25 mouse cellular contexts compared by ENCODE assay signal in the genomic region with DNA sequence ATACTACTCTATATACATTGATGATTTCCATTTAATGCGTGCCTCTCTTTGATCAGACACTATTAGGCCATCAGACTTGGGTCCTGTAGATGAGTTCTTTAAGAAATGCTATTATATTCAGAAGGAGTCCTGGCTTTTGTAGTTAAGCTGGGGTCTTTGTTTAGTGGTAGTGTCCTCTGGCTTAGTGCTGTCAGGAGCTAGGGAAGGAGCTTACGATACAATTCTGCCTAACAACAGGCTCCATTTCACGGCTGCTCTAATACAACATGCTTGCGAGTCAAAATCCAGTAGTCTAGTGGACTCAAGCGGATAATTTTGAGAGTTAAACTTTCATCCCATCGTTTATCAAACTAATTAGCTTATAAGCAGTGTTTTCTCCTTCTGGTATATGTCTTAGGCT. TPM values are rescaled to one million over a fixed set of nuclear protein-coding genes. Genes with fewer than 3 reads are reported as not detected.
DNase-seq lines count a peak whose midpoint lies in the region; ATAC-seq and TF ChIP-seq lines count a peak whose summit lies in the region.
"Had no signal": no experiment of that assay in that cellular context is flagged by ENCODE, and none has a peak within 500 bp of the region (broad histone marks: within the 10 kb centered on the region; RNA-seq: fewer than 3 reads in every experiment).

No protein-coding gene starts in this region.

- no peak overlapping the region for H3K4me2 ChIP-seq in heart, embryonic 13.5 days
- no peak overlapping the region for H3K4me2 ChIP-seq in heart, postnatal 0 days (ENCODE audit: low read depth, low read length)
- H3K4me2 ChIP-seq in lung, embryonic 16.5 days (ENCODE audit: low read depth, low read length) = no peak overlapping the region
- no peak overlapping the region for H3K4me2 ChIP-seq in lung, postnatal 0 days (replicated peaks; ENCODE audit: low read depth, low read length)
- H3K4me2 ChIP-seq: embryonic facial prominence, embryonic 13.5 days; forebrain, embryonic 12.5 days; forebrain, embryonic 15.5 days; hindbrain, embryonic 12.5 days; hindbrain, embryonic 15.5 days had no signal

- H3K9ac ChIP-seq in heart, embryonic 13.5 days = no peak overlapping the region
- H3K9ac ChIP-seq in heart, postnatal 0 days (replicated peaks; ENCODE audit: low read depth, low read length) = no peak overlapping the region
- H3K9ac ChIP-seq in lung, embryonic 16.5 days (ENCODE audit: low read length) = no peak overlapping the region
- H3K9ac ChIP-seq in lung, postnatal 0 days (replicated peaks; ENCODE audit: low read depth) = no peak overlapping the region
- H3K9ac ChIP-seq: embryonic facial prominence, embryonic 13.5 days; forebrain, embryonic 12.5 days; forebrain, embryonic 15.5 days; hindbrain, embryonic 12.5 days; hindbrain, embryonic 15.5 days had no signal

- DNase-seq in heart, adult 11 months = peak; percentile 51
- DNase-seq in heart, adult 8-10 months (ENCODE audit: low spot score) = no peak
- DNase-seq in heart, postnatal 36 days = no peak
- no peak for DNase-seq in heart, postnatal 0 days (ENCODE audit: low spot score)
- no peak for DNase-seq in heart, postnatal 4 days
- no peak for DNase-seq in lung, postnatal 0 days (ENCODE audit: low spot score)
- DNase-seq: adrenal gland, adult 8-10 months; adrenal gland, postnatal 25 days; cerebellum, adult 11-12 months; cerebellum, adult 8-10 months; cerebellum, postnatal 10 days; cerebellum, postnatal 36 days; embryo, embryonic 11 days; gastrocnemius, postnatal 25 days had no signal

- WGBS in heart, embryonic 13.5 days = 83% methylated on average over 6 of the region's 6 CpGs
- WGBS in heart, postnatal 0 days = 90% methylated on average over 6 of the region's 6 CpGs
- 87% methylated on average over 6 of the region's 6 CpGs for WGBS in lung, embryonic 16.5 days
- WGBS in lung, postnatal 0 days = 89% methylated on average over 6 of the region's 6 CpGs

- no peaks in the 10 kb centered on the region for H3K27me3 ChIP-seq in heart, embryonic 13.5 days (replicated peaks)
- H3K27me3 ChIP-seq in heart, postnatal 0 days (ENCODE audit: control insufficient read depth, insufficient read depth, low read length) = no peaks in the 10 kb centered on the region
- H3K27me3 ChIP-seq in lung, embryonic 16.5 days (ENCODE audit: control insufficient read depth, insufficient read depth, low read depth, low read length) = no peaks in the 10 kb centered on the region
- no peaks in the 10 kb centered on the region for H3K27me3 ChIP-seq in lung, postnatal 0 days (replicated peaks; ENCODE audit: insufficient read depth, low read length)
- H3K27me3 ChIP-seq: embryonic facial prominence, embryonic 13.5 days; forebrain, embryonic 12.5 days; forebrain, embryonic 15.5 days; hindbrain, embryonic 12.5 days; hindbrain, embryonic 15.5 days had no signal

- intact Hi-C loops in heart, postnatal 36 days (cut with DNase I) = loop anchor here (5.0 kb wide), 1 partner anchor 344 kb away; no protein-coding TSS in a partner anchor

- peaks cover 18% of the 10 kb centered on the region for H3K4me1 ChIP-seq in heart, embryonic 13.5 days
- peaks cover 3% of the 10 kb centered on the region; the same call in 1 of the 2 replicates for H3K4me1 ChIP-seq in heart, postnatal 0 days (ENCODE audit: control insufficient read depth, insufficient read depth)
- no peaks in the 10 kb centered on the region for H3K4me1 ChIP-seq in lung, embryonic 16.5 days (replicated peaks; ENCODE audit: control insufficient read depth, insufficient read depth, low read length)
- H3K4me1 ChIP-seq in lung, postnatal 0 days (ENCODE audit: insufficient read depth, low read depth, low read length) = no peaks in the 10 kb centered on the region
- H3K4me1 ChIP-seq: embryonic facial prominence, embryonic 10.5 days; embryonic facial prominence, embryonic 13.5 days; forebrain, embryonic 12.5 days; forebrain, embryonic 15.5 days; hindbrain, embryonic 12.5 days; hindbrain, embryonic 15.5 days had no signal

- TF ChIP-seq EP300 in heart, postnatal 0 days (IDR thresholded peaks at IDR 0.05; ENCODE audit: low read depth) = no peak
- TF ChIP-seq EP300 in lung, postnatal 0 days (IDR thresholded peaks at IDR 0.05) = no peak

- no peak overlapping the region for H3K4me3 ChIP-seq in heart, embryonic 13.5 days
- no peak overlapping the region for H3K4me3 ChIP-seq in heart, postnatal 0 days (ENCODE audit: low read depth, low read length)
- no peak overlapping the region for H3K4me3 ChIP-seq in lung, embryonic 16.5 days (ENCODE audit: low read length)
- no peak overlapping the region for H3K4me3 ChIP-seq in lung, postnatal 0 days (ENCODE audit: low read depth, low read length)
- H3K4me3 ChIP-seq: embryonic facial prominence, embryonic 10.5 days; embryonic facial prominence, embryonic 13.5 days; erythroblast, embryonic 14.5 days; forebrain, embryonic 12.5 days; forebrain, embryonic 15.5 days; hindbrain, embryonic 12.5 days; hindbrain, embryonic 15.5 days had no signal

- H3K27ac ChIP-seq in heart, embryonic 13.5 days (replicated peaks) = peak overlapping the region; percentile 58
- H3K27ac ChIP-seq in heart, postnatal 0 days (ENCODE audit: low read depth) = 0 out of 2 replicates have a peak overlapping the region, but pooled peaks have one; percentile 48
- peak overlapping the region; percentile 30; the same call in 1 of the 2 replicates for H3K27ac ChIP-seq in lung, embryonic 16.5 days (ENCODE audit: low read length)
- no peak overlapping the region for H3K27ac ChIP-seq in lung, postnatal 0 days (ENCODE audit: low read length)
- H3K27ac ChIP-seq: embryonic facial prominence, embryonic 10.5 days; embryonic facial prominence, embryonic 13.5 days; forebrain, embryonic 12.5 days; forebrain, embryonic 15.5 days; hindbrain, embryonic 12.5 days; hindbrain, embryonic 15.5 days had no signal

- no peak for TF ChIP-seq CTCF in heart, postnatal 0 days (IDR thresholded peaks at IDR 0.05; ENCODE audit: low read depth)
- TF ChIP-seq CTCF in lung, postnatal 0 days (IDR thresholded peaks at IDR 0.05) = no peak

- no peaks in the 10 kb centered on the region for H3K9me3 ChIP-seq in heart, embryonic 13.5 days
- no peaks in the 10 kb centered on the region for H3K9me3 ChIP-seq in heart, postnatal 0 days (replicated peaks; ENCODE audit: control insufficient read depth, low read length)
- H3K9me3 ChIP-seq in lung, embryonic 16.5 days (ENCODE audit: control insufficient read depth, low read length) = no peaks in the 10 kb centered on the region
- H3K9me3 ChIP-seq in lung, postnatal 0 days (ENCODE audit: low read length) = no peaks in the 10 kb centered on the region
- H3K9me3 ChIP-seq: embryonic facial prominence, embryonic 10.5 days; embryonic facial prominence, embryonic 13.5 days; forebrain, embryonic 12.5 days; forebrain, embryonic 15.5 days; hindbrain, embryonic 12.5 days; hindbrain, embryonic 15.5 days had no signal

- H3K36me3 ChIP-seq in heart, embryonic 13.5 days = peaks cover 69% of the 10 kb centered on the region
- peaks cover 61% of the 10 kb centered on the region for H3K36me3 ChIP-seq in heart, postnatal 0 days (replicated peaks; ENCODE audit: control insufficient read depth, insufficient read depth, low read length)
- peaks cover 34% of the 10 kb centered on the region for H3K36me3 ChIP-seq in lung, embryonic 16.5 days (ENCODE audit: control insufficient read depth, insufficient read depth, low read length)
- peaks cover 19% of the 10 kb centered on the region for H3K36me3 ChIP-seq in lung, postnatal 0 days (ENCODE audit: insufficient read depth, low read length)

- no peak for ATAC-seq in heart, embryonic 13.5 days (ENCODE audit: extremely low read depth, insufficient number of reproducible peaks, low FRiP score, low TSS enrichment)
- no peak for ATAC-seq in heart, postnatal 0 days (ENCODE audit: insufficient read depth, low read depth)
- ATAC-seq in lung, embryonic 16.5 days (ENCODE audit: low read depth) = no peak
- ATAC-seq in lung, postnatal 0 days = no peak
- ATAC-seq: activated CD4-positive, CD25-positive, alpha-beta regulatory T cell, adult 4 months; forebrain, embryonic 15.5 days; intestine, postnatal 0 days had no signal

RNA-seq across cellular contexts. Expression of a gene that starts 55.2 kb away (rescaled TPM):
- 1 to 10 TPM; 3.2 to 4.6 (median 4.1) TPM for total RNA-seq in heart, adult 8-10 months (2022)
- 9.9 and 10.3 TPM in 2 replicates for polyA plus RNA-seq in heart, embryonic 13.5 days (2015; fragmentation: Nextera tagmentation; extraction: Ambion mirVana)
- total RNA-seq in heart, postnatal 36 days (2021) = 1 to 10 TPM; 3.2 to 3.5 TPM
- total RNA-seq in heart, postnatal 0 days (2014; rRNA removed; ENCODE audit: low replicate concordance) = 3.5 and 11.4 TPM in 2 replicates
- polyA plus RNA-seq in heart, postnatal 0 days (2015; fragmentation: Nextera tagmentation; extraction: Ambion mirVana) = 2.7 and 2.8 TPM in 2 replicates
- total RNA-seq in heart, postnatal 4 days (2021) = 1 to 10 TPM; 6.9 to 7.0 TPM
- polyA plus RNA-seq in lung, embryonic 16.5 days (2015; fragmentation: Nextera tagmentation; extraction: Ambion mirVana) = 14.4 and 15.3 TPM in 2 replicates
- 15.3 and 19.6 TPM in 2 replicates for polyA plus RNA-seq in lung, postnatal 0 days (2015; fragmentation: Nextera tagmentation; extraction: Ambion mirVana)
- polyA plus RNA-seq: activated CD4-positive, CD25-positive, alpha-beta regulatory T cell, adult 4 months had no signal
